Mouse (Mus musculus) embryonic facial prominence, embryonic 11.5 days (tissue): Measurements from ENCODE around the gene S100a3. TPM values are rescaled to one million over a fixed set of nuclear protein-coding genes. Genes with fewer than 3 reads are reported as not detected.

Source experiments
- ATAC-seq: fragments of 200-750 bp; cut with Nextera tagmentation; replicated peaks from 2 replicates; pipeline ENCODE4 v1.8.0; 2017; ENCODE audit warnings: low read depth; ENCODE audit not compliant: insufficient number of reproducible peaks, low FRiP score, low TSS enrichment
- DNase-seq: peaks from one replicate; pipeline ENCODE4 v3.0.0-alpha.2; 2015; ENCODE audit warnings: low spot score
- H3K27ac ChIP-seq: fragments of 300-500 bp; sonication (generic); replicated peaks from 2 replicates; pipeline ENCODE4 v1.5.1; 2014; ENCODE audit warnings: mild to moderate bottlenecking, low read depth, low read length, control low read depth
- H3K27me3 ChIP-seq: fragments of 300-500 bp; sonication (generic); 2 replicates; pipeline ENCODE4 v1.6.1; 2014; ENCODE audit warnings: mild to moderate bottlenecking, low read length, moderate library complexity, mixed read lengths; ENCODE audit not compliant: control insufficient read depth, insufficient read depth
- H3K36me3 ChIP-seq: fragments of 300-500 bp; sonication (generic); replicated peaks from 2 replicates; pipeline ENCODE4 v1.6.1; 2014; ENCODE audit warnings: low read depth, mild to moderate bottlenecking, low read length, moderate library complexity, mixed read lengths; ENCODE audit not compliant: control insufficient read depth, insufficient read depth
- H3K4me1 ChIP-seq: fragments of 300-500 bp; sonication (generic); 2 replicates; pipeline ENCODE4 v1.6.1; 2014; ENCODE audit warnings: low read length, mixed read lengths; ENCODE audit not compliant: control insufficient read depth, insufficient read depth
- H3K4me2 ChIP-seq: fragments of 300-500 bp; sonication (generic); 2 replicates; pipeline ENCODE4 v1.6.1; 2014; ENCODE audit warnings: low read depth, mild to moderate bottlenecking, control low read depth, low read length, moderate library complexity
- H3K4me3 ChIP-seq: fragments of 300-500 bp; sonication (generic); 2 replicates; pipeline ENCODE4 v1.5.1; 2014; ENCODE audit warnings: low read depth, low read length, control low read depth
- H3K9ac ChIP-seq: fragments of 300-500 bp; sonication (generic); replicated peaks from 2 replicates; pipeline ENCODE4 v1.6.1; 2014; ENCODE audit warnings: mild to moderate bottlenecking, control low read depth, low read length
- H3K9me3 ChIP-seq: fragments of 300-500 bp; sonication (generic); replicated peaks from 2 replicates; pipeline ENCODE4 v1.6.1; 2016; ENCODE audit warnings: mild to moderate bottlenecking, low read length, inconsistent platforms, mixed read lengths; ENCODE audit not compliant: control insufficient read depth
- WGBS: fragments of 180-500 bp; shearing (Covaris S2); extraction: QIAGEN DNeasy Blood & Tissue Kit; methylation state at CpG from one replicate; pipeline ENCODE4 v1.1.7; 2014; 5-methylcytosine and 5-hydroxymethylcytosine counted together
- polyA plus RNA-seq: library from polyadenylated mRNA; unstranded; fragments of >200 nt; fragmentation: Nextera tagmentation; extraction: Ambion mirVana; gene quantifications from 2 replicates; pipeline ENCODE4 v1.2.1, GENCODE M21; 2014

S100a3 gene
- polyA plus RNA-seq, 1 experiment from 2014 or later, result not detected

GRCm38 (mm10) chr3:90640981-90641380, 80.6 kb downstream of the S100a3 start:
- no peak overlapping the region for H3K27ac ChIP-seq
- no peak overlapping the region for H3K4me2 ChIP-seq
- 87% methylated on average over 7 of the region's 7 CpGs for WGBS

GRCm38 (mm10) chr3:90644220-90644619, 83.8 kb downstream of the S100a3 start:
- Histone ChIP-seq H3K4me2 (no peak overlapping the region), H3K9ac (no peak overlapping the region), H3K4me3 (no peak overlapping the region), H3K9me3 (no peaks in the 10 kb centered on the region), H3K4me1 (no peaks in the 10 kb centered on the region), H3K36me3 (no peaks in the 10 kb centered on the region), H3K27ac (no peak overlapping the region), H3K27me3 (no peaks in the 10 kb centered on the region)
- 53% methylated on average over 3 of the region's 3 CpGs for WGBS
- no peak for ATAC-seq
- DNase-seq, result peak; percentile 32

More at GRCm38 (mm10) chr3:90640981-90641380, 80.6 kb downstream of the S100a3 start:
- no peaks in the 10 kb centered on the region for H3K36me3 ChIP-seq
- ATAC-seq, result no peak
- DNase-seq, result no peak
- no peaks in the 10 kb centered on the region for H3K4me1 ChIP-seq
- no peaks in the 10 kb centered on the region for H3K9me3 ChIP-seq
- H3K9ac ChIP-seq, result no peak overlapping the region
- no peak overlapping the region for H3K4me3 ChIP-seq
- H3K27me3 ChIP-seq, result no peaks in the 10 kb centered on the region

DNA sequence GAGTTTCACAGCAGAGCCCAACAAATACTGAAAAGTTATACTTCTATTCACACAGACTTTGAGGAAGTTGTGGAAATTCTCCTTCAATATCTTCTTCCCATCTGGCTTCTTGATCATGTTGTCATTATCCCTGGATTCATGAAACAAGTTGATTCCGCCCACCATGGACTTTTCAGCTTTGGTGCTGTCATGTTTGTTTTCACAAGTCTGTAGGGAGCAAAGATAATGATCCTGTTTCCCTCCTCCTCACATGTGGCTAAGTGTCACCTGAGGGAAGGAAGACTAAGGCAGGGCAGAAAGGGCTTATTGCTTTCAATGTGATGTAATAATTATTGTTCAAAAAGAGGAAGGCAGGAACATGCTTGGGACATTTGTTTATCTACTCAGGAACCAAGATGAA, 86.9 kb downstream of the S100a3 start:
- Histone ChIP-seq H3K4me3 (no peak overlapping the region), H3K9me3 (no peaks in the 10 kb centered on the region), H3K36me3 (no peaks in the 10 kb centered on the region), H3K4me1 (no peaks in the 10 kb centered on the region), H3K4me2 (no peak overlapping the region), H3K27ac (no peak overlapping the region), H3K9ac (no peak overlapping the region), H3K27me3 (no peaks in the 10 kb centered on the region)
- WGBS, result 85% methylated on average over 1 of the region's 1 CpGs
- DNase-seq (no peak), ATAC-seq (no peak)

- H3K27me3 ChIP-seq, result no peaks in the 10 kb centered on the region
- H3K27ac ChIP-seq, result no peak overlapping the region
- H3K4me2 ChIP-seq, result no peak overlapping the region
- H3K36me3 ChIP-seq, result no peaks in the 10 kb centered on the region
- H3K9ac ChIP-seq, result no peak overlapping the region
- no peaks in the 10 kb centered on the region for H3K9me3 ChIP-seq
- no peak for ATAC-seq
- no peaks in the 10 kb centered on the region for H3K4me1 ChIP-seq
- DNase-seq, result no peak
- no peak overlapping the region for H3K4me3 ChIP-seq
Observed at GRCm38 (mm10) chr3:90648981-90649380, 88.6 kb downstream of the S100a3 start.

- no peak for DNase-seq
- Histone ChIP-seq H3K4me1 (no peaks in the 10 kb centered on the region), H3K27ac (no peak overlapping the region), H3K4me2 (no peak overlapping the region), H3K27me3 (no peaks in the 10 kb centered on the region), H3K9me3 (no peaks in the 10 kb centered on the region), H3K4me3 (no peak overlapping the region), H3K36me3 (no peaks in the 10 kb centered on the region), H3K9ac (no peak overlapping the region)
- ATAC-seq, result no peak
- WGBS, result 92% methylated on average over 2 of the region's 2 CpGs
Observed at GRCm38 (mm10) chr3:90649832-90650231, 89.5 kb downstream of the S100a3 start.

Other genes starting within 250 kb of the S100a3 start
- 15.3 and 16.8 TPM in 2 replicates for gene Slc27a3, start 170.6 kb upstream of the S100a3 start, polyA plus RNA-seq
- gene Ints3, start 127.0 kb upstream of the S100a3 start, polyA plus RNA-seq, result 31.7 and 32.1 TPM in 2 replicates
- gene Npr1, start 94.7 kb upstream of the S100a3 start, polyA plus RNA-seq, result 1.7 and 3.0 TPM in 2 replicates
- gene Ilf2, start 84.5 kb upstream of the S100a3 start, polyA plus RNA-seq, result 364 and 383 TPM in 2 replicates
- gene Snapin, start 69.5 kb upstream of the S100a3 start, polyA plus RNA-seq, result 63.3 and 65.8 TPM in 2 replicates
- 126 and 132 TPM in 2 replicates for gene Chtop, start 51.1 kb upstream of the S100a3 start, polyA plus RNA-seq
- gene S100a1, start 46.2 kb upstream of the S100a3 start, polyA plus RNA-seq, result 8.4 and 13.4 TPM in 2 replicates
- 12.9 and 14.6 TPM in 2 replicates for gene S100a13, start 46.1 kb upstream of the S100a3 start, polyA plus RNA-seq
- 0.32 TPM in 1 of 2 replicates, not detected in the other for gene S100a14, start 33.7 kb upstream of the S100a3 start, polyA plus RNA-seq
- gene S100a16, start 23.3 kb upstream of the S100a3 start, polyA plus RNA-seq, result 48.2 and 52.1 TPM in 2 replicates
- not detected in 2 replicates for gene S100a2, start 29.7 kb downstream of the S100a3 start, polyA plus RNA-seq
- gene Gm42674, start 41.3 kb downstream of the S100a3 start, polyA plus RNA-seq, result not detected in 2 replicates
- 3.4 and 3.9 TPM in 2 replicates for gene S100a4, start 43.2 kb downstream of the S100a3 start, polyA plus RNA-seq
- not detected in 2 replicates for gene S100a5, start 47.9 kb downstream of the S100a3 start, polyA plus RNA-seq
- 23.7 and 25.3 TPM in 2 replicates for gene S100a6, start 52.3 kb downstream of the S100a3 start, polyA plus RNA-seq
- gene S100a7a, start 93.4 kb downstream of the S100a3 start, polyA plus RNA-seq, result not detected in 2 replicates
- 10.5 and 13.2 TPM in 2 replicates for gene S100a8, start 108.4 kb downstream of the S100a3 start, polyA plus RNA-seq
- 5.7 and 5.8 TPM in 2 replicates for gene S100a9, start 135.1 kb downstream of the S100a3 start, polyA plus RNA-seq
- gene Pglyrp4, start 166.3 kb downstream of the S100a3 start, polyA plus RNA-seq, result not detected in 2 replicates
- not detected in 2 replicates for gene Gm5849, start 217.3 kb downstream of the S100a3 start, polyA plus RNA-seq